Comparison of ENCODE assay signal across 8 mouse cellular contexts in the genomic region with DNA sequence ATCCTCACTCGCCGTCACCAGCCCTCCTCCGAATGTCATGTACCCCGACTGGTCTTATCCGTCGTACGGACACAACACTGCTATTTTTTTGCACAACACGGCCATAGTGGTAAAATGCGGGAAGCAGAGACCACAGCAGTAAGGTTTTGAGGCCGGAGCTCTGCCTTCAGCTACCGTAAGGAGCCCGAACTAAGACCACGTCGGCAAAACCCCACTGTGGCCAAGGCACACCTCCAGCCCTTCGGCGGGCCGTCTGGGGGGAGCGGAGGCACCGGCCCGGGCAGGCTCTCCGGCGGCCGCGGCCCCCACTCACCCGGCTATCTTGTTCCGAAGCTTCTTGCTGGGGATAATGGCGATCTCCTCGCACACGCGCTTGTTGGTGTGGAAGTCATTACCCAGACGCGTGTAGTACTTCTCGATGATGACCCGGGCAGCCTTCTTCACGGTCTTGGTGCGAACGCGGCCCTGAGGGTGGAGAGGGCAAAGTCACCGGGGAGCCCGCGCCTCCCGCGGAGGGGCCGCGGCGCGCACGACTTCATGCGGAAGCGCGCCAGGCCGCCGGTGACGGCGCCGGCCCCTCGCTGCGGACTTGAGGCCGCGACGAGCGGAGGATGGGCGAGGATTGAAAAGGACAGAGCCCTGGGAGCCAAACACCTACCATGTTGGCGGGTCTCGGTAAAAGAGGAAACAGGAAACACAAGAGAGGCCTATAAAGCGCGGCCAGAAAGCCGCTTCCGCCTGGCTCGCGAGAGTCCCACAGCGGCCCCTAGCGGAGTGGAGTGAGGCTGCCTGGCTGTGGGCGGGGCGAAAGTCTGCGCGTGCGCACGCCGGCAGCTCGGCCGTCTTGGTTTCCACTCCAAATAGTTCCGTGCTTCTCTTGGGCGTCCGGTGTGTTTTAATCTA. TPM values are rescaled to one million over a fixed set of nuclear protein-coding genes. Genes with fewer than 3 reads are reported as not detected.
DNase-seq lines count a peak whose midpoint lies in the region; ATAC-seq and TF ChIP-seq lines count a peak whose summit lies in the region.

A gene (minus strand): TSS at position 711 of the 903 bp plus-strand sequence.

- H3K4me3 ChIP-seq in gastrocnemius, adult 2 months = peak within 1 kb of the TSS; percentile 90
- peak within 1 kb of the TSS; percentile 67 for H3K4me3 ChIP-seq in hindbrain, postnatal 0 days (ENCODE audit: low read length)
- H3K4me3 ChIP-seq in left cerebral cortex, adult 2 months = peak within 1 kb of the TSS; percentile 73

- under 1% methylated on average over 82 of the region's 85 CpGs for WGBS in hindbrain, postnatal 0 days

- peak; percentile 85 for DNase-seq in WW6 (ENCODE audit: low read depth, low spot score)
- peak; percentile 99 to 100 for DNase-seq in cerebellum, postnatal 4 days (ENCODE audit: low spot score in 2 of 2)
- peak; percentile 96 for DNase-seq in gastrocnemius, adult 2 months
- DNase-seq in hindbrain, postnatal 0 days (ENCODE audit: low spot score) = peak; percentile 96
- peak; percentile 97 to 99 for DNase-seq in left cerebral cortex, adult 2 months (ENCODE audit: extremely low spot score in 1 of 2, low spot score in 2 of 2)
- peak; percentile 96 to 98 for DNase-seq in right cerebral cortex, adult 2 months (ENCODE audit: low spot score in 2 of 2)
- DNase-seq in urinary bladder, postnatal 14 days (ENCODE audit: low spot score) = peak; percentile 95

- peaks cover 12% of the 10 kb centered on the region; the same call in 1 of the 2 replicates for H3K36me3 ChIP-seq in hindbrain, postnatal 0 days (ENCODE audit: insufficient read depth, low read length)

- H3K9me3 ChIP-seq in hindbrain, postnatal 0 days (ENCODE audit: low read length) = no peaks in the 10 kb centered on the region

- peaks cover 12% of the 10 kb centered on the region for H3K4me1 ChIP-seq in hindbrain, postnatal 0 days (ENCODE audit: insufficient read depth, low read length)

- ATAC-seq in hindbrain, postnatal 0 days = peak; percentile 94
- peak; percentile 93 for ATAC-seq in megakaryocyte, adult 5-6 weeks (ENCODE audit: poor library complexity, severe bottlenecking)

- H3K4me2 ChIP-seq in hindbrain, postnatal 0 days (ENCODE audit: low read depth, low read length) = peak within 1 kb of the TSS; percentile 75

- H3K27me3 ChIP-seq in hindbrain, postnatal 0 days (ENCODE audit: insufficient read depth, low read length) = no peaks in the 10 kb centered on the region

- intact Hi-C loops in gastrocnemius, adult 2 months (cut with DNase I) = loop anchor here (2.0 to 10.0 kb wide), 2 partner anchors 132 to 1320 kb away; a partner anchor contains a TSS
- intact Hi-C loops in left cerebral cortex, adult 2 months (cut with DNase I) = loop anchor here (2.0 to 10.0 kb wide), 5 partner anchors 110 to 460 kb away; a partner anchor contains a TSS

- TF ChIP-seq CTCF in gastrocnemius, adult 2 months (IDR thresholded peaks at IDR 0.05) = peak; percentile 99
- TF ChIP-seq CTCF in hindbrain, postnatal 0 days (IDR thresholded peaks at IDR 0.05; ENCODE audit: low read depth) = peak; percentile 93
- TF ChIP-seq CTCF in left cerebral cortex, adult 2 months (IDR thresholded peaks at IDR 0.05) = no peak; the same call in none of the 2 replicates

- peak within 1 kb of the TSS; percentile 94 for H3K27ac ChIP-seq in gastrocnemius, adult 2 months
- H3K27ac ChIP-seq in hindbrain, postnatal 0 days = peak within 1 kb of the TSS; percentile 80
- peak within 1 kb of the TSS; percentile 87 for H3K27ac ChIP-seq in left cerebral cortex, adult 2 months

- peak within 1 kb of the TSS; percentile 95 for H3K9ac ChIP-seq in hindbrain, postnatal 0 days (replicated peaks; ENCODE audit: low read length)

RNA-seq across cellular contexts. Expression of the gene that starts here (rescaled TPM):
- total RNA-seq in gastrocnemius, adult 2 months (2021) = 100 to 1,000 TPM; 725 to 864 TPM
- 433 and 475 TPM in 2 replicates for total RNA-seq in hindbrain, postnatal 0 days (2014; rRNA removed)
- polyA plus RNA-seq in hindbrain, postnatal 0 days (2015; fragmentation: Nextera tagmentation; extraction: Ambion mirVana) = 759 and 765 TPM in 2 replicates
- total RNA-seq in left cerebral cortex, adult 2 months (2021) = 100 to 1,000 TPM; 491 to 498 TPM
- 1,953 and 2,112 TPM in 2 replicates for total RNA-seq in megakaryocyte, adult 5-6 weeks (2015)
- total RNA-seq in megakaryocyte, adult 5-6 weeks (2017) = 2,159 and 2,431 TPM in 2 replicates

Comparison
In these comparisons a context has a peak if more than half of its experiments do, and no peak if none do; other contexts are left out.
1. Peak in every context shown above with its lines: DNase-seq, ATAC-seq, H3K4me3 ChIP-seq and H3K27ac ChIP-seq.